In the genomic region with DNA sequence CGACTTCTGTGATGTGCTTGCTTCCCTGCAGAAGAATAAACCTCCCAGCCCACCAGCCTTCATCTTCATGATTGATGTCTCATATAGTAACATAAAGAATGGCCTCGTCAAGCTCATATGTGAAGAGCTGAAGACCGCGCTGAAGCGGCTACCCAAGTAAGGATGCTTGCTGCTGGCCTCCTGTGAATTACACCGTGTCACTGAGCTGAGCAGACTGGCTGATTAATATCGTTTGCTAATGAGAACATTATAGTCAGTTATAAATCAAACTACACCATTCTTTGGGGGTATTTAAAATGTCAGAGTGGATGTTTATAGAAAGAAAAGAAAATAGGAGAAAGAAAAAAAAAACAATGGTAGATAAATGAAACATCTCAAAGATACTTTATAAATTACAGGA, we compare ENCODE assay signal across 12 mouse cellular contexts.
"Had no signal": no experiment of that assay in that cellular context is flagged by ENCODE, and none has a peak within 500 bp of the region (broad histone marks: within the 10 kb centered on the region; RNA-seq: fewer than 3 reads in every experiment).

No protein-coding gene starts in this region.

- ATAC-seq: hindbrain, postnatal 0 days; liver, embryonic 12.5 days; midbrain, embryonic 13.5 days had no signal

- H3K27ac ChIP-seq: hindbrain, postnatal 0 days; limb, embryonic 15.5 days; liver, embryonic 12.5 days; lung, embryonic 15.5 days; midbrain, embryonic 13.5 days had no signal

- H3K9ac ChIP-seq: limb, embryonic 15.5 days; liver, embryonic 12.5 days; lung, embryonic 15.5 days; midbrain, embryonic 13.5 days had no signal

- H3K36me3 ChIP-seq: midbrain, embryonic 13.5 days had no signal

- DNase-seq: kidney, adult 11 months; kidney, postnatal 36 days; layer of hippocampus, adult 9-11 months; layer of hippocampus, postnatal 36 days; right cerebral cortex, postnatal 14 days; thymus, adult 2 months; thymus, postnatal 25 days had no signal

- H3K4me3 ChIP-seq: limb, embryonic 15.5 days; liver, embryonic 12.5 days; lung, embryonic 15.5 days; midbrain, embryonic 13.5 days had no signal

- H3K4me1 ChIP-seq: midbrain, embryonic 13.5 days had no signal

- H3K27me3 ChIP-seq: limb, embryonic 15.5 days; liver, embryonic 12.5 days; midbrain, embryonic 13.5 days had no signal

- H3K4me2 ChIP-seq: limb, embryonic 15.5 days; liver, embryonic 12.5 days; lung, embryonic 15.5 days; midbrain, embryonic 13.5 days had no signal

- H3K9me3 ChIP-seq: limb, embryonic 15.5 days; liver, embryonic 12.5 days; lung, embryonic 15.5 days; midbrain, embryonic 13.5 days had no signal
